Mouse (Mus musculus) stomach, embryonic 15.5 days (tissue): ENCODE measurements around the gene Tmem263. TPM values are rescaled to one million over a fixed set of nuclear protein-coding genes. Genes with fewer than 3 reads are reported as not detected.

Experiments used
- ATAC-seq: fragments of 200-750 bp; cut with Nextera tagmentation; 2 replicates; pipeline ENCODE4 v1.8.0; 2017; ENCODE audit warnings: low read depth, moderate number of reproducible peaks, moderate TSS enrichment; ENCODE audit not compliant: insufficient read depth, low FRiP score
- H3K27ac ChIP-seq: fragments of 300-500 bp; sonication (generic); 2 replicates; pipeline ENCODE4 v1.5.1; 2015; ENCODE audit warnings: mild to moderate bottlenecking, inconsistent platforms
- H3K27me3 ChIP-seq: fragments of 300-500 bp; sonication (generic); replicated peaks from 2 replicates; pipeline ENCODE4 v1.6.1; 2015; ENCODE audit warnings: inconsistent platforms
- H3K36me3 ChIP-seq: fragments of 300-500 bp; sonication (generic); 2 replicates; pipeline ENCODE4 v1.6.1; 2015; ENCODE audit warnings: inconsistent platforms
- H3K4me1 ChIP-seq: fragments of 300-500 bp; sonication (generic); 2 replicates; pipeline ENCODE4 v1.6.1; 2015; ENCODE audit warnings: inconsistent platforms
- H3K4me2 ChIP-seq: fragments of 300-500 bp; sonication (generic); 2 replicates; pipeline ENCODE4 v1.6.1; 2015; ENCODE audit warnings: mild to moderate bottlenecking, inconsistent platforms
- H3K4me3 ChIP-seq: fragments of 300-500 bp; sonication (generic); replicated peaks from 2 replicates; pipeline ENCODE4 v1.5.1; 2015; ENCODE audit warnings: inconsistent platforms
- H3K9ac ChIP-seq: fragments of 300-500 bp; sonication (generic); 2 replicates; pipeline ENCODE4 v1.6.1; 2015; ENCODE audit warnings: inconsistent platforms
- H3K9me3 ChIP-seq: fragments of 300-500 bp; sonication (generic); 2 replicates; pipeline ENCODE4 v1.6.1; 2016; ENCODE audit warnings: inconsistent platforms
- WGBS: fragments of 180-500 bp; shearing (Covaris S2); methylation state at CpG from one replicate; pipeline ENCODE4 v1.1.7; 2015; 5-methylcytosine and 5-hydroxymethylcytosine counted together
- polyA plus RNA-seq: library from polyadenylated mRNA; unstranded; fragments of >200 nt; fragmentation: Nextera tagmentation; extraction: Ambion mirVana; gene quantifications from 2 replicates; pipeline ENCODE4 v1.2.1, GENCODE M21; 2015

Gene Tmem263
- polyA plus RNA-seq, 1 experiment from 2014 or later: 73.5 TPM

GRCm38 (mm10) chr10:85146282-85146681 lies 43.9 kb downstream of the Tmem263 start:
- ATAC-seq: no peak
- H3K27ac ChIP-seq: no peak overlapping the region
- H3K4me3 ChIP-seq: no peak overlapping the region
- H3K27me3 ChIP-seq: no peaks in the 10 kb centered on the region
- no peaks in the 10 kb centered on the region for H3K9me3 ChIP-seq
- no peak overlapping the region for H3K9ac ChIP-seq
- no peaks in the 10 kb centered on the region for H3K4me1 ChIP-seq
- no peak overlapping the region for H3K4me2 ChIP-seq
- H3K36me3 ChIP-seq: peaks cover 13% of the 10 kb centered on the region; the same call in 1 of the 2 replicates
- WGBS: 87% methylated on average over 14 of the region's 14 CpGs

GRCm38 (mm10) chr10:85149226-85149625 lies 46.8 kb downstream of the Tmem263 start:
- no peaks in the 10 kb centered on the region for H3K27me3 ChIP-seq
- no peaks in the 10 kb centered on the region for H3K9me3 ChIP-seq
- no peak overlapping the region for H3K4me3 ChIP-seq
- H3K4me2 ChIP-seq: no peak overlapping the region
- H3K36me3 ChIP-seq: peaks cover 9% of the 10 kb centered on the region; the same call in 1 of the 2 replicates
- H3K4me1 ChIP-seq: no peaks in the 10 kb centered on the region
- H3K9ac ChIP-seq: no peak overlapping the region
- no peak for ATAC-seq
- 88% methylated on average over 5 of the region's 5 CpGs for WGBS
- H3K27ac ChIP-seq: no peak overlapping the region

- H3K9ac ChIP-seq: no peak overlapping the region
- H3K4me3 ChIP-seq: no peak overlapping the region
- H3K27me3 ChIP-seq: no peaks in the 10 kb centered on the region
- H3K27ac ChIP-seq: no peak overlapping the region
- no peaks in the 10 kb centered on the region for H3K9me3 ChIP-seq
- ATAC-seq: no peak
- WGBS: 10% methylated on average over 2 of the region's 2 CpGs
- H3K4me2 ChIP-seq: no peak overlapping the region
- H3K4me1 ChIP-seq: no peaks in the 10 kb centered on the region
- no peaks in the 10 kb centered on the region for H3K36me3 ChIP-seq
These were observed 51.8 kb downstream of the Tmem263 start for GRCm38 (mm10) chr10:85154195-85154594.

GRCm38 (mm10) chr10:85157451-85157850 lies 55.0 kb downstream of the Tmem263 start:
- H3K36me3 ChIP-seq: no peaks in the 10 kb centered on the region
- H3K4me3 ChIP-seq: no peak overlapping the region
- no peaks in the 10 kb centered on the region for H3K4me1 ChIP-seq
- H3K9me3 ChIP-seq: no peaks in the 10 kb centered on the region
- H3K9ac ChIP-seq: no peak overlapping the region
- WGBS: 88% methylated on average over 7 of the region's 7 CpGs
- no peak overlapping the region for H3K4me2 ChIP-seq
- H3K27ac ChIP-seq: no peak overlapping the region
- ATAC-seq: no peak
- H3K27me3 ChIP-seq: no peaks in the 10 kb centered on the region

- no peak overlapping the region for H3K9ac ChIP-seq
- no peak overlapping the region for H3K4me2 ChIP-seq
- no peak for ATAC-seq
- no peak overlapping the region for H3K4me3 ChIP-seq
- 66% methylated on average over 1 of the region's 1 CpGs for WGBS
- no peaks in the 10 kb centered on the region for H3K36me3 ChIP-seq
- H3K4me1 ChIP-seq: no peaks in the 10 kb centered on the region
- no peak overlapping the region for H3K27ac ChIP-seq
- H3K27me3 ChIP-seq: no peaks in the 10 kb centered on the region
- H3K9me3 ChIP-seq: no peaks in the 10 kb centered on the region
These were observed 57.7 kb downstream of the Tmem263 start for GRCm38 (mm10) chr10:85159989-85160619.

GRCm38 (mm10) chr10:85161745-85162351 lies 59.4 kb downstream of the Tmem263 start:
- H3K27ac ChIP-seq: no peak overlapping the region
- no peaks in the 10 kb centered on the region for H3K36me3 ChIP-seq
- no peaks in the 10 kb centered on the region for H3K9me3 ChIP-seq
- H3K4me2 ChIP-seq: no peak overlapping the region
- no peaks in the 10 kb centered on the region for H3K27me3 ChIP-seq
- 72% methylated on average over 5 of the region's 5 CpGs for WGBS
- no peak overlapping the region for H3K9ac ChIP-seq
- no peak for ATAC-seq
- H3K4me1 ChIP-seq: no peaks in the 10 kb centered on the region
- H3K4me3 ChIP-seq: no peak overlapping the region

GRCm38 (mm10) chr10:85164791-85165190 lies 62.4 kb downstream of the Tmem263 start:
- Histone ChIP-seq H3K4me3 (no peak overlapping the region), H3K9ac (no peak overlapping the region), H3K27ac (no peak overlapping the region), H3K9me3 (no peaks in the 10 kb centered on the region), H3K36me3 (no peaks in the 10 kb centered on the region), H3K27me3 (no peaks in the 10 kb centered on the region), H3K4me1 (no peaks in the 10 kb centered on the region), H3K4me2 (no peak overlapping the region)
- no peak; the same call in 1 of the 2 replicates for ATAC-seq
- 89% methylated on average over 13 of the region's 13 CpGs for WGBS

- no peak for ATAC-seq
- no peak overlapping the region for H3K27ac ChIP-seq
- no peaks in the 10 kb centered on the region for H3K9me3 ChIP-seq
- no peak overlapping the region for H3K9ac ChIP-seq
- H3K4me3 ChIP-seq: no peak overlapping the region
- 90% methylated on average over 5 of the region's 5 CpGs for WGBS
- no peaks in the 10 kb centered on the region for H3K4me1 ChIP-seq
- no peak overlapping the region for H3K4me2 ChIP-seq
- no peaks in the 10 kb centered on the region for H3K27me3 ChIP-seq
- H3K36me3 ChIP-seq: no peaks in the 10 kb centered on the region
These were observed 62.9 kb downstream of the Tmem263 start for GRCm38 (mm10) chr10:85165306-85165705.

Other genes starting within 250 kb of the Tmem263 start
- gene Ric8b, start 185.0 kb upstream of the Tmem263 start, polyA plus RNA-seq: 19.2 TPM in 2 replicates
- gene Fhl4, start 132 bp upstream of the Tmem263 start, polyA plus RNA-seq: 0.85 and 0.88 TPM in 2 replicates
- 9.8 and 12.9 TPM in 2 replicates for gene Mterf2, start 25.4 kb downstream of the Tmem263 start, polyA plus RNA-seq
- gene Cry1, start 82.4 kb downstream of the Tmem263 start, polyA plus RNA-seq: 26.0 and 27.2 TPM in 2 replicates